Mouse (Mus musculus) thymus, adult 2 months (tissue): ENCODE measurements around the gene Cacna2d3.

Experiments used
- CTCF ChIP-seq: fragments of 200-500 bp; IDR thresholded peaks from 2 replicates; pipeline ENCODE4 v1.5.1; 2012; ENCODE audit warnings: mild to moderate bottlenecking, control low read depth, low read length, moderate library complexity, borderline replicate concordance; ENCODE audit not compliant: control insufficient read depth, poor library complexity, insufficient read depth; ENCODE audit errors: extremely low read depth
- POLR2A ChIP-seq: fragments of 200-500 bp; IDR thresholded peaks from 2 replicates; pipeline ENCODE4 v1.6.1; 2012; ENCODE audit warnings: mild to moderate bottlenecking, low read length, control low read depth, moderate library complexity; ENCODE audit not compliant: control insufficient read depth, poor library complexity, insufficient read depth; ENCODE audit errors: extremely low read depth

- TF ChIP-seq POLR2A (no peak), CTCF (no peak)
These were observed 557.5 kb downstream of the Cacna2d3 start for GRCm38 (mm10) chr14:29163998-29164652.
